Mouse (Mus musculus): ENCODE measurements around the gene Dcaf5. TPM values are rescaled to one million over a fixed set of nuclear protein-coding genes. Genes with fewer than 3 reads are reported as not detected.
A peak's percentile ranks its signal among the peaks of the same experiment; 100 is the strongest.

The Dcaf5 gene
- polyA plus RNA-seq (2014; fragmentation: Nextera tagmentation; extraction: Ambion mirVana): 11.4 and 11.6 TPM in 2 replicates

GRCm38 (mm10) chr12:80436336-80436976, at the start of gene Dcaf5:
TSS of gene Dcaf5 (minus strand) at chr12:80436601.
- H3K4me1 ChIP-seq (replicated peaks; ENCODE audit: control insufficient read depth, insufficient read depth, low read length): peaks cover 9% of the 10 kb centered on the region; the same call in 1 of the 2 replicates
- peak; percentile 67 for ATAC-seq (replicated peaks; ENCODE audit: low FRiP score, low TSS enrichment, low read depth)
- peak; percentile 85 for DNase-seq (ENCODE audit: low spot score)
- no peaks in the 10 kb centered on the region for H3K27me3 ChIP-seq (replicated peaks; ENCODE audit: control insufficient read depth, insufficient read depth, low read length)
- H3K9ac ChIP-seq (ENCODE audit: low read length): peak within 1 kb of the TSS; percentile 82
- no peaks in the 10 kb centered on the region for H3K9me3 ChIP-seq (ENCODE audit: control insufficient read depth, low read length)
- H3K36me3 ChIP-seq (ENCODE audit: control insufficient read depth, insufficient read depth, low read length): 0 out of 2 replicates have a peak, but pooled peaks cover 4% of the 10 kb centered on the region
- peak within 1 kb of the TSS; percentile 58 for H3K4me2 ChIP-seq (ENCODE audit: low read length)
- WGBS: 1% methylated on average over 77 of the region's 79 CpGs
- peak within 1 kb of the TSS; percentile 94 for H3K27ac ChIP-seq (ENCODE audit: low read depth)
- peak within 1 kb of the TSS; percentile 88 for H3K4me3 ChIP-seq (ENCODE audit: low read depth, low read length)

- WGBS: 76% methylated on average over 3 of the region's 3 CpGs
- H3K4me3 ChIP-seq (ENCODE audit: low read depth, low read length): no peak overlapping the region
These were observed 47.0 kb upstream of the Dcaf5 start for GRCm38 (mm10) chr12:80483397-80483796.

GRCm38 (mm10) chr12:80479986-80480385, 43.6 kb upstream of the Dcaf5 start:
- no peak for ATAC-seq (replicated peaks; ENCODE audit: low FRiP score, low TSS enrichment, low read depth)
- H3K36me3 ChIP-seq (ENCODE audit: control insufficient read depth, insufficient read depth, low read length): peaks cover 34% of the 10 kb centered on the region
- DNase-seq (ENCODE audit: low spot score): no peak
- no peak overlapping the region for H3K9ac ChIP-seq (ENCODE audit: low read length)
- no peaks in the 10 kb centered on the region for H3K27me3 ChIP-seq (replicated peaks; ENCODE audit: control insufficient read depth, insufficient read depth, low read length)
- H3K4me2 ChIP-seq (ENCODE audit: low read length): no peak overlapping the region
- no peaks in the 10 kb centered on the region for H3K4me1 ChIP-seq (replicated peaks; ENCODE audit: control insufficient read depth, insufficient read depth, low read length)
- H3K9me3 ChIP-seq (ENCODE audit: control insufficient read depth, low read length): no peaks in the 10 kb centered on the region
- WGBS: 84% methylated on average over 3 of the region's 3 CpGs
- no peak overlapping the region for H3K4me3 ChIP-seq (ENCODE audit: low read depth, low read length)
- H3K27ac ChIP-seq (ENCODE audit: low read depth): no peak overlapping the region

More at GRCm38 (mm10) chr12:80483397-80483796, 47.0 kb upstream of the Dcaf5 start:
- Histone ChIP-seq H3K9me3 (ENCODE audit: control insufficient read depth, low read length) (no peaks in the 10 kb centered on the region), H3K9ac (ENCODE audit: low read length) (no peak overlapping the region), H3K27ac (ENCODE audit: low read depth) (no peak overlapping the region), H3K4me2 (ENCODE audit: low read length) (no peak overlapping the region), H3K27me3 (replicated peaks; ENCODE audit: control insufficient read depth, insufficient read depth, low read length) (no peaks in the 10 kb centered on the region), H3K36me3 (ENCODE audit: control insufficient read depth, insufficient read depth, low read length) (peaks cover 37% of the 10 kb centered on the region), H3K4me1 (replicated peaks; ENCODE audit: control insufficient read depth, insufficient read depth, low read length) (no peaks in the 10 kb centered on the region)
- no peak for DNase-seq (ENCODE audit: low spot score)
- no peak for ATAC-seq (replicated peaks; ENCODE audit: low FRiP score, low TSS enrichment, low read depth)

GRCm38 (mm10) chr12:80473731-80474130, 37.3 kb upstream of the Dcaf5 start:
- no peaks in the 10 kb centered on the region for H3K4me1 ChIP-seq (replicated peaks; ENCODE audit: control insufficient read depth, insufficient read depth, low read length)
- no peak overlapping the region for H3K9ac ChIP-seq (ENCODE audit: low read length)
- H3K27me3 ChIP-seq (replicated peaks; ENCODE audit: control insufficient read depth, insufficient read depth, low read length): no peaks in the 10 kb centered on the region
- ATAC-seq (replicated peaks; ENCODE audit: low FRiP score, low TSS enrichment, low read depth): no peak
- no peak overlapping the region for H3K4me2 ChIP-seq (ENCODE audit: low read length)
- no peak overlapping the region for H3K27ac ChIP-seq (ENCODE audit: low read depth)
- DNase-seq (ENCODE audit: low spot score): no peak
- H3K9me3 ChIP-seq (ENCODE audit: control insufficient read depth, low read length): no peaks in the 10 kb centered on the region
- H3K4me3 ChIP-seq (ENCODE audit: low read depth, low read length): no peak overlapping the region
- peaks cover 8% of the 10 kb centered on the region; the same call in 1 of the 2 replicates for H3K36me3 ChIP-seq (ENCODE audit: control insufficient read depth, insufficient read depth, low read length)
- WGBS: 89% methylated on average over 3 of the region's 3 CpGs

GRCm38 (mm10) chr12:80471926-80472325, 35.5 kb upstream of the Dcaf5 start:
- Histone ChIP-seq H3K4me2 (ENCODE audit: low read length) (no peak overlapping the region), H3K9ac (ENCODE audit: low read length) (no peak overlapping the region), H3K27me3 (replicated peaks; ENCODE audit: control insufficient read depth, insufficient read depth, low read length) (no peaks in the 10 kb centered on the region), H3K9me3 (ENCODE audit: control insufficient read depth, low read length) (no peaks in the 10 kb centered on the region), H3K27ac (ENCODE audit: low read depth) (no peak overlapping the region), H3K36me3 (ENCODE audit: control insufficient read depth, insufficient read depth, low read length) (peaks cover 8% of the 10 kb centered on the region; the same call in 1 of the 2 replicates), H3K4me1 (replicated peaks; ENCODE audit: control insufficient read depth, insufficient read depth, low read length) (no peaks in the 10 kb centered on the region), H3K4me3 (ENCODE audit: low read depth, low read length) (no peak overlapping the region)
- DNase-seq (ENCODE audit: low spot score) (no peak), ATAC-seq (replicated peaks; ENCODE audit: low FRiP score, low TSS enrichment, low read depth) (no peak)
- 68% methylated on average over 4 of the region's 4 CpGs for WGBS

- WGBS: 79% methylated on average over 2 of the region's 2 CpGs
- Histone ChIP-seq H3K27me3 (replicated peaks; ENCODE audit: control insufficient read depth, insufficient read depth, low read length) (no peaks in the 10 kb centered on the region), H3K9me3 (ENCODE audit: control insufficient read depth, low read length) (no peaks in the 10 kb centered on the region), H3K36me3 (ENCODE audit: control insufficient read depth, insufficient read depth, low read length) (no peaks in the 10 kb centered on the region), H3K9ac (ENCODE audit: low read length) (no peak overlapping the region), H3K4me1 (replicated peaks; ENCODE audit: control insufficient read depth, insufficient read depth, low read length) (no peaks in the 10 kb centered on the region), H3K4me2 (ENCODE audit: low read length) (no peak overlapping the region), H3K27ac (ENCODE audit: low read depth) (no peak overlapping the region), H3K4me3 (ENCODE audit: low read depth, low read length) (no peak overlapping the region)
- DNase-seq (ENCODE audit: low spot score) (no peak), ATAC-seq (replicated peaks; ENCODE audit: low FRiP score, low TSS enrichment, low read depth) (no peak)
These were observed 33.8 kb upstream of the Dcaf5 start for GRCm38 (mm10) chr12:80470206-80470605.

GRCm38 (mm10) chr12:80463666-80464269, 27.4 kb upstream of the Dcaf5 start:
- peak overlapping the region; percentile 77 for H3K27ac ChIP-seq (ENCODE audit: low read depth)
- H3K36me3 ChIP-seq (ENCODE audit: control insufficient read depth, insufficient read depth, low read length): no peaks in the 10 kb centered on the region
- 4% methylated on average over 17 of the region's 17 CpGs for WGBS
- H3K4me2 ChIP-seq (ENCODE audit: low read length): peak overlapping the region; percentile 69
- DNase-seq (ENCODE audit: low spot score): peak; percentile 53
- peaks cover 5% of the 10 kb centered on the region; the same call in 1 of the 2 replicates for H3K4me1 ChIP-seq (replicated peaks; ENCODE audit: control insufficient read depth, insufficient read depth, low read length)
- H3K9me3 ChIP-seq (ENCODE audit: control insufficient read depth, low read length): no peaks in the 10 kb centered on the region
- no peaks in the 10 kb centered on the region for H3K27me3 ChIP-seq (replicated peaks; ENCODE audit: control insufficient read depth, insufficient read depth, low read length)
- H3K4me3 ChIP-seq (ENCODE audit: low read depth, low read length): peak overlapping the region; percentile 79
- no peak for ATAC-seq (replicated peaks; ENCODE audit: low FRiP score, low TSS enrichment, low read depth)
- H3K9ac ChIP-seq (ENCODE audit: low read length): peak overlapping the region; percentile 75

GRCm38 (mm10) chr12:80462942-80463651, 26.7 kb upstream of the Dcaf5 start, which contains the start of gene Exd2:
TSS of gene Exd2 (plus strand) at chr12:80463095.
- ATAC-seq (replicated peaks; ENCODE audit: low FRiP score, low TSS enrichment, low read depth) (peak; percentile 97), DNase-seq (ENCODE audit: low spot score) (peak; percentile 92)
- WGBS: under 1% methylated on average over 44 of the region's 45 CpGs
- H3K36me3 ChIP-seq (ENCODE audit: control insufficient read depth, insufficient read depth, low read length): no peaks in the 10 kb centered on the region
- H3K4me1 ChIP-seq (replicated peaks; ENCODE audit: control insufficient read depth, insufficient read depth, low read length): peaks cover 5% of the 10 kb centered on the region; the same call in 1 of the 2 replicates
- H3K27me3 ChIP-seq (replicated peaks; ENCODE audit: control insufficient read depth, insufficient read depth, low read length): no peaks in the 10 kb centered on the region
- peak within 1 kb of the TSS; percentile 79 for H3K4me3 ChIP-seq (ENCODE audit: low read depth, low read length)
- H3K9ac ChIP-seq (ENCODE audit: low read length): peak within 1 kb of the TSS; percentile 75
- peak within 1 kb of the TSS; percentile 77 for H3K27ac ChIP-seq (ENCODE audit: low read depth)
- no peaks in the 10 kb centered on the region for H3K9me3 ChIP-seq (ENCODE audit: control insufficient read depth, low read length)
- peak within 1 kb of the TSS; percentile 69 for H3K4me2 ChIP-seq (ENCODE audit: low read length)
